18 mouse cellular contexts compared by ENCODE assay signal in the genomic region with DNA sequence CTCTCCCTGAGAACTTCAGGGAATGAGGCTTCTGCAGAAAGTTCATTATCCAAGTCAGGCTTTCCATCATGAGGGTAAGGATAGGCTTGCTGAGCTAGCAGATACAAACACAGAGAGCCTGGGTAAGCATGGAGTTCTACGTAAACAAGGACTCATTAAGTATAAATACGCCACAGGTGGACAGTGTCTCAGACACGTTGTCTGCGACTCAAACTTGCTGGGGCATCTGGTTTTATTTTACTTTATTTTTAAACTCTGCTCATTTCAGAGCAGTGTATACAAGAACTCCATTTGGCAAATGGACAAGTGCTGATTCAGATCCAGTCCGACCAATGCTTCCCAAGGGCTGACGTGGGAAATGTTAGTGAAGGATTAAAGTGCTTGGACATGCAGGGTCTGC. TPM values are rescaled to one million over a fixed set of nuclear protein-coding genes. Genes with fewer than 3 reads are reported as not detected.
DNase-seq lines count a peak whose midpoint lies in the region; ATAC-seq and TF ChIP-seq lines count a peak whose summit lies in the region.
"Had no signal": no experiment of that assay in that cellular context is flagged by ENCODE, and none has a peak within 500 bp of the region (broad histone marks: within the 10 kb centered on the region; RNA-seq: fewer than 3 reads in every experiment).

No protein-coding gene starts in this region.

- no peaks in the 10 kb centered on the region for H3K36me3 ChIP-seq in heart, embryonic 15.5 days
- no peaks in the 10 kb centered on the region for H3K36me3 ChIP-seq in lung, embryonic 16.5 days (ENCODE audit: control insufficient read depth, insufficient read depth, low read length)
- no peaks in the 10 kb centered on the region for H3K36me3 ChIP-seq in stomach, embryonic 16.5 days (ENCODE audit: control insufficient read depth, insufficient read depth, low read length)
- H3K36me3 ChIP-seq: hindbrain, embryonic 15.5 days; liver, embryonic 12.5 days had no signal

- 0 out of 2 replicates have a peak, but pooled peaks have one; percentile 10 for ATAC-seq in heart, embryonic 15.5 days (replicated peaks; ENCODE audit: insufficient number of reproducible peaks, insufficient read depth, low FRiP score, low read depth)
- peak; percentile 94 for ATAC-seq in lung, embryonic 16.5 days (ENCODE audit: low read depth)
- peak; percentile 84 for ATAC-seq in stomach, embryonic 16.5 days (ENCODE audit: insufficient read depth, low FRiP score)
- ATAC-seq: liver, embryonic 12.5 days had no signal

- peaks cover 6% of the 10 kb centered on the region for H3K4me1 ChIP-seq in heart, embryonic 15.5 days (replicated peaks)
- peaks cover 15% of the 10 kb centered on the region for H3K4me1 ChIP-seq in lung, embryonic 16.5 days (replicated peaks; ENCODE audit: control insufficient read depth, insufficient read depth, low read length)
- peaks cover 21% of the 10 kb centered on the region for H3K4me1 ChIP-seq in stomach, embryonic 16.5 days (ENCODE audit: control insufficient read depth, insufficient read depth, low read length)
- H3K4me1 ChIP-seq: hindbrain, embryonic 15.5 days; liver, embryonic 12.5 days; megakaryocyte, embryonic 14.5 days had no signal

- no peak overlapping the region for H3K27ac ChIP-seq in heart, embryonic 15.5 days
- H3K27ac ChIP-seq in lung, embryonic 16.5 days (ENCODE audit: low read length): peak overlapping the region; percentile 93
- H3K27ac ChIP-seq in stomach, embryonic 16.5 days (ENCODE audit: low read length): peak overlapping the region; percentile 97
- H3K27ac ChIP-seq in layer of hippocampus, adult 2 months: no peak overlapping the region
- H3K27ac ChIP-seq: hindbrain, embryonic 15.5 days; liver, embryonic 12.5 days had no signal

- TF ChIP-seq CTCF in layer of hippocampus, adult 2 months (conservative IDR thresholded peaks at IDR 0.05): no peak

- H3K9me3 ChIP-seq in heart, embryonic 15.5 days (replicated peaks): no peaks in the 10 kb centered on the region
- H3K9me3 ChIP-seq in lung, embryonic 16.5 days (ENCODE audit: control insufficient read depth, low read length): no peaks in the 10 kb centered on the region
- no peaks in the 10 kb centered on the region for H3K9me3 ChIP-seq in stomach, embryonic 16.5 days (replicated peaks; ENCODE audit: control insufficient read depth, low read length)
- H3K9me3 ChIP-seq: hindbrain, embryonic 15.5 days; liver, embryonic 12.5 days had no signal

- no peak overlapping the region for H3K9ac ChIP-seq in heart, embryonic 15.5 days
- no peak overlapping the region for H3K9ac ChIP-seq in lung, embryonic 16.5 days (ENCODE audit: low read length)
- H3K9ac ChIP-seq in stomach, embryonic 16.5 days (ENCODE audit: low read length): 0 out of 2 replicates have a peak overlapping the region, but pooled peaks have one; percentile 43
- H3K9ac ChIP-seq: hindbrain, embryonic 15.5 days; liver, embryonic 12.5 days had no signal

- H3K27me3 ChIP-seq in heart, embryonic 15.5 days: no peaks in the 10 kb centered on the region; the same call in 1 of the 2 replicates
- no peaks in the 10 kb centered on the region for H3K27me3 ChIP-seq in lung, embryonic 16.5 days (ENCODE audit: control insufficient read depth, insufficient read depth, low read depth, low read length)
- H3K27me3 ChIP-seq in stomach, embryonic 16.5 days (ENCODE audit: control insufficient read depth, insufficient read depth, low read length): no peaks in the 10 kb centered on the region
- H3K27me3 ChIP-seq: hindbrain, embryonic 15.5 days had no signal

- no peak for DNase-seq in heart, postnatal 36 days
- peak; percentile 88 for DNase-seq in fibroblast of lung, adult 2 months (ENCODE audit: low read depth)
- no peak for DNase-seq in left cerebral cortex, adult 18-20 months (ENCODE audit: low spot score in 2 of 2)
- no peak for DNase-seq in gastrocnemius, adult 18-20 months (ENCODE audit: low spot score)
- no peak for DNase-seq in layer of hippocampus, adult 2 months (ENCODE audit: low spot score in 2 of 2)
- DNase-seq: cerebellum, postnatal 36 days; kidney, adult 9 months had no signal

- 59% methylated on average over 6 of the region's 6 CpGs for WGBS in heart, embryonic 15.5 days
- WGBS in lung, embryonic 16.5 days: 25% methylated on average over 6 of the region's 6 CpGs
- 32% methylated on average over 6 of the region's 6 CpGs for WGBS in stomach, embryonic 16.5 days

- no peak overlapping the region for H3K4me3 ChIP-seq in heart, embryonic 15.5 days
- no peak overlapping the region for H3K4me3 ChIP-seq in lung, embryonic 16.5 days (ENCODE audit: low read length)
- H3K4me3 ChIP-seq in stomach, embryonic 16.5 days (replicated peaks; ENCODE audit: low read length): no peak overlapping the region
- H3K4me3 ChIP-seq in layer of hippocampus, adult 2 months: no peak overlapping the region
- H3K4me3 ChIP-seq: hindbrain, embryonic 15.5 days; liver, embryonic 12.5 days; megakaryocyte, embryonic 14.5 days had no signal

- H3K4me2 ChIP-seq in heart, embryonic 15.5 days: no peak overlapping the region
- peak overlapping the region; percentile 19; the same call in 1 of the 2 replicates for H3K4me2 ChIP-seq in lung, embryonic 16.5 days (ENCODE audit: low read depth, low read length)
- H3K4me2 ChIP-seq in stomach, embryonic 16.5 days (ENCODE audit: low read depth, low read length): peak overlapping the region; percentile 21; the same call in 1 of the 2 replicates
- H3K4me2 ChIP-seq: hindbrain, embryonic 15.5 days; liver, embryonic 12.5 days had no signal

- intact Hi-C loops in heart, postnatal 36 days (cut with DNase I): no loop called here

RNA-seq across cellular contexts. Expression of gene Prss27, which starts 17.2 kb away (rescaled TPM):
- not detected in 2 replicates for polyA plus RNA-seq in heart, embryonic 15.5 days (2015; fragmentation: Nextera tagmentation; extraction: Ambion mirVana)
- not detected for total RNA-seq in heart, postnatal 36 days (2021)
- 0.11 and 0.28 TPM in 2 replicates for polyA plus RNA-seq in lung, embryonic 16.5 days (2015; fragmentation: Nextera tagmentation; extraction: Ambion mirVana)
- 19.0 and 30.0 TPM in 2 replicates for polyA plus RNA-seq in stomach, embryonic 16.5 days (2015; fragmentation: Nextera tagmentation; extraction: Ambion mirVana)
- total RNA-seq in left cerebral cortex, adult 18-20 months (2021): not detected
- total RNA-seq in gastrocnemius, adult 18-20 months (2021): not detected
- total RNA-seq in layer of hippocampus, adult 2 months (2021): not detected
- total RNA-seq: left cerebral cortex, postnatal 10 days had no signal
- polyA plus RNA-seq: frontal cortex, adult 2 months; liver, embryonic 12.5 days had no signal

RNA-seq across cellular contexts. Expression of gene Prss22, which starts 22.8 kb away (rescaled TPM):
- polyA plus RNA-seq in heart, embryonic 15.5 days (2015; fragmentation: Nextera tagmentation; extraction: Ambion mirVana): 0.13 TPM in 1 of 2 replicates, not detected in the other
- not detected for total RNA-seq in heart, postnatal 36 days (2021)
- polyA plus RNA-seq in lung, embryonic 16.5 days (2015; fragmentation: Nextera tagmentation; extraction: Ambion mirVana): 1.1 and 1.5 TPM in 2 replicates
- polyA plus RNA-seq in stomach, embryonic 16.5 days (2015; fragmentation: Nextera tagmentation; extraction: Ambion mirVana): 4.2 and 6.7 TPM in 2 replicates
- 1 to 10 TPM; 1.5 to 2.0 TPM for total RNA-seq in left cerebral cortex, adult 18-20 months (2021)
- not detected for total RNA-seq in gastrocnemius, adult 18-20 months (2021)
- not detected for total RNA-seq in layer of hippocampus, adult 2 months (2021)
- polyA plus RNA-seq: heart, embryonic 16.5 days; hindbrain, embryonic 15.5 days; liver, embryonic 12.5 days; neural tube, embryonic 14.5 days had no signal

RNA-seq across cellular contexts. Expression of gene Prss30, which starts 40.3 kb away (rescaled TPM):
- 0.34 TPM in 1 of 2 replicates, not detected in the other for polyA plus RNA-seq in heart, embryonic 15.5 days (2015; fragmentation: Nextera tagmentation; extraction: Ambion mirVana)
- not detected for total RNA-seq in heart, postnatal 36 days (2021)
- polyA plus RNA-seq in lung, embryonic 16.5 days (2015; fragmentation: Nextera tagmentation; extraction: Ambion mirVana): 0.14 TPM in 1 of 2 replicates, not detected in the other
- polyA plus RNA-seq in stomach, embryonic 16.5 days (2015; fragmentation: Nextera tagmentation; extraction: Ambion mirVana): 0.18 and 0.21 TPM in 2 replicates
- total RNA-seq in left cerebral cortex, adult 18-20 months (2021): under 1 TPM in 1 of 2 experiments, not detected in 1; 0.45 TPM
- total RNA-seq in gastrocnemius, adult 18-20 months (2021): not detected
- under 1 TPM in 1 of 2 experiments, not detected in 1; 0.32 TPM for total RNA-seq in layer of hippocampus, adult 2 months (2021)
- total RNA-seq: ES-E14 had no signal
- polyA plus RNA-seq: hindbrain, embryonic 15.5 days; liver, embryonic 12.5 days had no signal

RNA-seq across cellular contexts. Expression of gene Kctd5, which starts 52.6 kb away (rescaled TPM):
- polyA plus RNA-seq in heart, embryonic 15.5 days (2015; fragmentation: Nextera tagmentation; extraction: Ambion mirVana): 31.3 and 37.6 TPM in 2 replicates
- 10 to 100 TPM in 1 of 2 experiments, 1 to 10 TPM in 1; 8.8 to 11.4 TPM for total RNA-seq in heart, postnatal 36 days (2021)
- polyA plus RNA-seq in lung, embryonic 16.5 days (2015; fragmentation: Nextera tagmentation; extraction: Ambion mirVana): 53.1 and 59.4 TPM in 2 replicates
- 54.8 and 56.2 TPM in 2 replicates for polyA plus RNA-seq in stomach, embryonic 16.5 days (2015; fragmentation: Nextera tagmentation; extraction: Ambion mirVana)
- total RNA-seq in left cerebral cortex, adult 18-20 months (2021): 10 to 100 TPM; 22.5 to 23.8 TPM
- 1 to 10 TPM; 6.1 to 7.8 TPM for total RNA-seq in gastrocnemius, adult 18-20 months (2021)
- total RNA-seq in layer of hippocampus, adult 2 months (2021): 10 to 100 TPM; 26.6 to 28.8 TPM

Comparison
In these comparisons a context has a peak if more than half of its experiments do, and no peak if none do; other contexts are left out.
1. ATAC-seq: peak in every context shown above with its lines; median percentile 94 in lung, embryonic 16.5 days; 84 in stomach, embryonic 16.5 days; 10 in heart, embryonic 15.5 days.
2. H3K27ac ChIP-seq: peak in lung, embryonic 16.5 days (single experiment) and stomach, embryonic 16.5 days (single experiment); none in heart, embryonic 15.5 days (single experiment) and layer of hippocampus, adult 2 months (single experiment).